Mouse (Mus musculus) forebrain, embryonic 13.5 days (tissue): Measurements from ENCODE around the gene Il2ra. TPM values are rescaled to one million over a fixed set of nuclear protein-coding genes. Genes with fewer than 3 reads are reported as not detected.

Experiments
- ATAC-seq: fragments of 200-750 bp; cut with Nextera tagmentation; 2 replicates; pipeline ENCODE4 v1.8.0; 2017
- H3K27ac ChIP-seq: fragments of 300-500 bp; sonication (generic); 2 replicates; pipeline ENCODE4 v1.5.1; 2015; ENCODE audit warnings: inconsistent platforms, mild to moderate bottlenecking, moderate library complexity
- H3K27me3 ChIP-seq: fragments of 300-500 bp; sonication (generic); 2 replicates; pipeline ENCODE4 v1.6.1; 2015; ENCODE audit warnings: mild to moderate bottlenecking, inconsistent platforms
- H3K36me3 ChIP-seq: fragments of 300-500 bp; sonication (generic); 2 replicates; pipeline ENCODE4 v1.6.1; 2015; ENCODE audit warnings: mild to moderate bottlenecking, inconsistent platforms; ENCODE audit not compliant: poor library complexity, severe bottlenecking
- H3K4me1 ChIP-seq: fragments of 300-500 bp; sonication (generic); 2 replicates; pipeline ENCODE4 v1.6.1; 2015; ENCODE audit warnings: inconsistent platforms
- H3K4me2 ChIP-seq: fragments of 300-500 bp; sonication (generic); 2 replicates; pipeline ENCODE4 v1.6.1; 2015; ENCODE audit warnings: inconsistent platforms, mild to moderate bottlenecking, moderate library complexity
- H3K4me3 ChIP-seq: fragments of 300-500 bp; sonication (generic); 2 replicates; pipeline ENCODE4 v1.5.1; 2015; ENCODE audit warnings: mild to moderate bottlenecking, inconsistent platforms
- H3K9ac ChIP-seq: fragments of 300-500 bp; sonication (generic); 2 replicates; pipeline ENCODE4 v1.6.1; 2015; ENCODE audit warnings: mild to moderate bottlenecking, inconsistent platforms
- H3K9me3 ChIP-seq: fragments of 300-500 bp; sonication (generic); replicated peaks from 2 replicates; pipeline ENCODE4 v1.6.1; 2016; ENCODE audit warnings: inconsistent platforms
- WGBS: fragments of 180-500 bp; shearing (Covaris S2); methylation state at CpG from one replicate; pipeline ENCODE4 v1.1.7; 2015; 5-methylcytosine and 5-hydroxymethylcytosine counted together
- polyA plus RNA-seq: library from polyadenylated mRNA; unstranded; fragments of >200 nt; fragmentation: Nextera tagmentation; extraction: Ambion mirVana; gene quantifications from 2 replicates; pipeline ENCODE4 v1.2.1, GENCODE M21; 2015

The Il2ra gene
- polyA plus RNA-seq, 1 experiment from 2014 or later = not detected

DNA sequence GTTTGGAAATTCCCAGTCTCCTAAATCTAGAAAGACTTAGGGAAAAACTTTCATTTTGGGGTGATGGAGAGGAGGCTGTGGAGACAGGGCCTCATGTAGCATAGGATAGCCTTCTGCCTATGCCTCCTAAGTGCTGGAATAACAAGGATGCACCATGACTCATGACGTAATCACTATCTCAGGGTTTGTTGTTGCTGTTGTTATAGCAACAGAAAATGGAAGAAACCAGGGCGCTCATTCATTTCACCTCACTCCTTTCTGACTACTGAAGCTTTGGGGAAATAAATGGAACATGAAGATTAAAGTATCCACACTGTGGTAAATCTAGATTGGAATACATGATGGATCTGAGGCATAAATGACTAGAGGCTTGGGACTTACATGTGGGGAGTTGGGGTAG lies 18.9 kb upstream of the Il2ra start:
- no peaks in the 10 kb centered on the region for H3K36me3 ChIP-seq
- no peaks in the 10 kb centered on the region for H3K9me3 ChIP-seq
- H3K27ac ChIP-seq = no peak overlapping the region
- WGBS = 93% methylated on average over 2 of the region's 2 CpGs
- no peak for ATAC-seq
- no peak overlapping the region for H3K9ac ChIP-seq
- no peak overlapping the region for H3K4me3 ChIP-seq
- H3K4me2 ChIP-seq = no peak overlapping the region
- H3K4me1 ChIP-seq = no peaks in the 10 kb centered on the region
- no peaks in the 10 kb centered on the region for H3K27me3 ChIP-seq

DNA sequence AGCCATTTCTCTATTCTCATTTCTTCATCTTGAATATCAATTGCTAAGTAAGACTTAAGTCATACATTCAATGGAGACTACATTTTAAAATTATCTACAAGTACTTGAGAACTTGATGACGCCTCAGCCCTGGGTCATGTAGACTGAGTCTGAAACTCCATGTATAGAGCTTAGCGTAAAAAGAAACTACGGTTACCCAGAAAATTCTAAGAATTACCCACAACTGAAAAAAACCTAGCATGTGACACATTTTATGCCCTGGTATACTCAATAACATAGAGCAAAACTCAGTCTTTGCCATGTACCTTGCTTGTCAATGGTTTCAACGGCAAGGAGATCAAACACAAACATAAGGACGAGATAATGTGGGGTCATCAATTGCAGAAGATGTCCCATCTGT lies 16.7 kb upstream of the Il2ra start, which contains the start of gene Gm17490:
Gene Gm17490 (minus strand): TSS at position 375 of the 400 bp plus-strand sequence.
- no peaks in the 10 kb centered on the region for H3K9me3 ChIP-seq
- H3K36me3 ChIP-seq = no peaks in the 10 kb centered on the region
- H3K27ac ChIP-seq = no peak within 1 kb of the TSS
- H3K4me1 ChIP-seq = no peaks in the 10 kb centered on the region
- H3K4me2 ChIP-seq = no peak within 1 kb of the TSS
- no peaks in the 10 kb centered on the region for H3K27me3 ChIP-seq
- WGBS = 95% methylated on average over 5 of the region's 5 CpGs
- H3K9ac ChIP-seq = no peak within 1 kb of the TSS
- H3K4me3 ChIP-seq = no peak within 1 kb of the TSS
- ATAC-seq = no peak

DNA sequence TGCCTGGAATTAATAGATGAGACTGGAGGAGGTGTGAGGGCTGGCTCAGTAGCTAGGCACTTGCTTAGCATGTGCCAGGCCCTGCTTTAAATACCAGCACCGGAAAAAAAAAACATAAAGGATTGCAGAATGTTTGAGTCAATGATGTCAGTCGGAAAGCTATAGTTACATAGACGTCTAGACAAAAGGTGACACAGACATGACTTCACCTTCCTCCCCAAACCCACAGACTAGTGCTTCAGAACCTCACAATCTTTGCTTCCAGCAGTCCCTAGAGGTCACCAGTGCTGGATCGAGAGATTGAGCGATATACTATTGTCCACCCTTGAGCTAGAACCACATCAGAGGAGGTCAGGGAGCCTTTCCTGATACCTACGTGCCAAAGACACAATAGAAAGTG lies 7.6 kb upstream of the Il2ra start:
- no peaks in the 10 kb centered on the region for H3K27me3 ChIP-seq
- H3K4me2 ChIP-seq = no peak overlapping the region
- WGBS = 87% methylated on average over 6 of the region's 6 CpGs
- no peak overlapping the region for H3K27ac ChIP-seq
- H3K4me1 ChIP-seq = no peaks in the 10 kb centered on the region
- H3K36me3 ChIP-seq = no peaks in the 10 kb centered on the region
- no peak overlapping the region for H3K4me3 ChIP-seq
- H3K9me3 ChIP-seq = no peaks in the 10 kb centered on the region
- no peak overlapping the region for H3K9ac ChIP-seq
- no peak for ATAC-seq

DNA sequence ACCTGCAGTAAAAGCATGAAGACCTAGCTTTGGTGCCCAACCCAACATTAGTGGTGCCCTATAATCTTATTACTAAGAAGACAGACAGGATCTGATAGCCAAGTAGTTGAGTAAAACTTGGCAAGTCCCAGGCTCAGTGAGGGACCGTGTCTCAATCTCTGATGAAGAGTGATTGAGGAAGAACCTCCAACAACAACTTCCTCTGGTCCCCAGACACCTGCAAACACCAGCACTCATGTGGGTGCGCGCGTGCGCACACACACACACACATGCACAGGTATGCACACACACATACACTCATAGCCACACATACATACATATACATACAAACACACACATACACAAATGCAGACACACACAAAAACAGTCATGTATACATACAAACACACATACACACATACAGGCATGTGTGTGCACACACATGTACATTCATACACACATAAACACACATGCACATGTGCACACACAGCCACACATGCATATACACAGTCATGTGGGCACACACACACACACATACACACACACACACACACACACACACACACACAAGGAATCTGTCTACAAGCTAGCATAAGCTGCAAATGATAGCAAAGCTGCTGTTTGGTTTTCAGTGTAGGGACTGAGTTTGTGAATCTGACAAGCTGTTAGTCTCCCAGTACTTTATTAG lies 7.0 kb upstream of the Il2ra start:
- no peak overlapping the region for H3K4me3 ChIP-seq
- H3K9me3 ChIP-seq = no peaks in the 10 kb centered on the region
- H3K27me3 ChIP-seq = no peaks in the 10 kb centered on the region
- no peaks in the 10 kb centered on the region for H3K36me3 ChIP-seq
- no peak overlapping the region for H3K4me2 ChIP-seq
- H3K9ac ChIP-seq = no peak overlapping the region
- ATAC-seq = no peak
- H3K4me1 ChIP-seq = no peaks in the 10 kb centered on the region
- H3K27ac ChIP-seq = no peak overlapping the region
- WGBS = 93% methylated on average over 5 of the region's 5 CpGs

DNA sequence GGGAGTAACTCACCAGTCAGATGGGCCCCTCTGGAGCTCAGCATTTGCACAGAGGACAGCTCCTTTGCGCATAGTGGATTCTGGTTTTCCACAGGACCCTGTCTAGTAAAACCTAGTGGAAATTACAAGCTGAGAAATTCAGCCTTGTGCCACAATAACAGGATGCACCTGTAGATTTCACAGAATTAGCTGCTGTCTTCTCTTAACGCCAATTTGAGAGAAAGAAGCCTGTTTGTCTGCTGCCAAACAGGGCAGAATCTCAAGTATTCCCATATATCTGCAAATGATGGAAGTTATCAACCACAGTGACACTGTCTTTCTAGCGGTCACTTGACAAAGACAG lies 6.5 kb upstream of the Il2ra start:
- Histone ChIP-seq H3K4me3 (no peak overlapping the region), H3K4me2 (no peak overlapping the region), H3K27ac (no peak overlapping the region), H3K9ac (no peak overlapping the region), H3K36me3 (no peaks in the 10 kb centered on the region), H3K9me3 (no peaks in the 10 kb centered on the region), H3K27me3 (no peaks in the 10 kb centered on the region), H3K4me1 (no peaks in the 10 kb centered on the region)
- ATAC-seq = no peak
- 85% methylated on average over 3 of the region's 3 CpGs for WGBS

DNA sequence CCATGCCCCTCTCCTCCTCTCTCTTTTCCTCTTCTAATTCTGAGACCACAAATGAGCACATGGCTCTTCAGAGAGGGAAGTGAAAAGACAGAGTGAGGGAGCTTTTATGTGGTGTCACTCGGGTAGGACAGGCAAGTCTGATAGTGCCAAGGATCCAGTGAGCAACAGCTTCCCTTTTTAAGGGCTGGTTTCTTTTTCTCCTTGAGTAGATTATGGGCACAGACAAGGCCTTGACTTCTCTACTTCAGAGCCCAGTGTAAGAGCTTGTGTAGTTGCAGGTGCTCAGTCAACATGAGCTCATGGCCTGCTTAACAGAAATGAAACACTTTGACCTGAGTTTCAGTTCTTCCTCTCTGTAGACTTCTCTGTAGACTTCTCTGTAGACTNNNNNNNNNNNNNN lies 5.5 kb upstream of the Il2ra start:
- Histone ChIP-seq H3K9ac (no peak overlapping the region), H3K27ac (no peak overlapping the region), H3K4me1 (no peaks in the 10 kb centered on the region), H3K9me3 (no peaks in the 10 kb centered on the region), H3K36me3 (no peaks in the 10 kb centered on the region), H3K27me3 (no peaks in the 10 kb centered on the region), H3K4me2 (no peak overlapping the region), H3K4me3 (no peak overlapping the region)
- WGBS = 70% methylated on average over 1 of the region's 1 CpGs
- no peak for ATAC-seq

DNA sequence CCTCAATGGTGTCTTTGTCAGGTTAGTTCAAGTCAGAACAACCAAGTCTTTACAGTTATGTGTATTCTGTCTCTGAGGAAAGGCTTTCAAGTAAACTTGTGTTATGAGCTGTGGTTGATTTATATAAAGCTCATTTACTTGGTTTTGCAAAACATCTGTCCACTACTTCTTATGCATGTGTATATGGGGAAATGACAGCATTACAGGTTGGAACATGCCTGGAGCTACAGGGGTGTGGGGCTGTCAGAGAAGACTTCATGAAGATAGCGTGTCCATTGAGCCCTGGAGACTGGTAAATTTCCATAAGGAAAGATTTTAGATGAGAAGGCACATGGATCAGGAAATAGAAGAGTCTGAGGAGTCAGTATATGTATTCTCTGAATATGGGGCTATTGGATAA lies 1.4 kb downstream of the Il2ra start:
- no peak for ATAC-seq
- 83% methylated on average over 1 of the region's 1 CpGs for WGBS

DNA sequence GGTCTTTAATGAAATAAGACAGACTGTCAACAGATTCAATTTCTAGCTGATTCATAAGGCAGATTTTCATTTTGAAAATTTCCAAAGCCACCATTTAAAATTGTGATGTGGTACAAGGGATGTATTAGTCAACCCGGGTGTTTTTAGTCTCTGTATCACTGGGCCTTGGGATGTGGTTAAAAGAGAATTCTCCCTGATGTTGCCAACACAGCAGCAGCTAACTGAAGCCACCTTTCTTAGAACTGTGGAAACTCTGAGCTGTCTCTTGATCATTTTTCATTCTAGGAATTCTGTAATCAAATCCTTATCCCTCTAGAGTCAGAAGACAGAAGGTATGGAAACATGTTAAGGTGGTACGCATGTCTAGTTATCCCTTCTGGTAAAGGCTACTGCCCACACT lies 2.7 kb downstream of the Il2ra start:
- no peaks in the 10 kb centered on the region for H3K27me3 ChIP-seq
- H3K4me2 ChIP-seq = no peak overlapping the region
- H3K27ac ChIP-seq = no peak overlapping the region
- H3K9me3 ChIP-seq = no peaks in the 10 kb centered on the region
- no peak overlapping the region for H3K4me3 ChIP-seq
- no peak for ATAC-seq
- 89% methylated on average over 2 of the region's 2 CpGs for WGBS
- H3K4me1 ChIP-seq = no peaks in the 10 kb centered on the region
- no peaks in the 10 kb centered on the region for H3K36me3 ChIP-seq
- H3K9ac ChIP-seq = no peak overlapping the region

More for the DNA sequence above, 1.4 kb downstream of the Il2ra start:
- Histone ChIP-seq H3K27ac (no peak overlapping the region), H3K27me3 (no peaks in the 10 kb centered on the region), H3K4me2 (no peak overlapping the region), H3K9ac (no peak overlapping the region), H3K36me3 (no peaks in the 10 kb centered on the region), H3K9me3 (no peaks in the 10 kb centered on the region), H3K4me3 (no peak overlapping the region), H3K4me1 (no peaks in the 10 kb centered on the region)

DNA sequence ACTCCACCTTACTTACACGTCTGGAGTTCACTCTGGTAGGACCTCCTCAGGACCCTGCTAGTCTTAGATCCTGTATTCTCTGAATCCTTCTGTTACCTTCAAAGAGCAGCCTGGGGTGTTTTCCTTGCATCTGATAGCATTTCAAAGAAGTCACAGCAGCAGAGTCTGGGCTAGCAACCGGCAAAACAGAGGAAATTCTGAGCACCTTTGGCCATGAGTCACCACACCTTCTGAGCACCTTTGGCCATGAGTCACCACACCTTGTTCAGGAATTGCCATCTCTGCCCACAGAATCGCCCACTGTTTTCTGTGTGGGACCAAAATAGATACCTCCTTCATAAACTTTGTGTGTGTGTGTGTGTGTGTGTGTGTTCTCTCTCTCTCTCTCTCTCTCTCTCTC lies 8.9 kb downstream of the Il2ra start:
- Histone ChIP-seq H3K9ac (no peak overlapping the region), H3K9me3 (no peaks in the 10 kb centered on the region), H3K4me3 (no peak overlapping the region), H3K27ac (no peak overlapping the region), H3K27me3 (no peaks in the 10 kb centered on the region), H3K4me1 (no peaks in the 10 kb centered on the region), H3K36me3 (no peaks in the 10 kb centered on the region), H3K4me2 (no peak overlapping the region)
- ATAC-seq = no peak
- 68% methylated on average over 3 of the region's 3 CpGs for WGBS

DNA sequence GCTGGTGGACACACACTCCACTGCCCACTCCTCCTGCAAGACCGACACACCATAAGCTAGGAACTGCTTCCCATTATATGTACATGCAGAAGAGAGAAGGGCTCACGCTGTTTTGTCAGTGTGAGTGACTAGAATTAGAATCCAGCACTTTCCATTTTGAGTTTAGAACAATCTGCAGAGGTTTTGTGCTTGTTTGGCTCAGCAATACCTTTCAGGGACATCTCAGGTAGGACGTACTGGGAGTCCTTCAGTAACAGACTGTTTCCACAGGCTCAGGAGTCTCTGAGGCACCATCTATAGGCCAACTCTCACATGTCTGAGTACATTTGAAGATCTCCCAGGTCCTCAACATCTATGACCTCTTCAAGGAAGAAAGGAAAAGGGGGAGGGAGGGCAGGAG lies 9.6 kb downstream of the Il2ra start:
- no peak overlapping the region for H3K9ac ChIP-seq
- ATAC-seq = no peak
- no peaks in the 10 kb centered on the region for H3K27me3 ChIP-seq
- no peaks in the 10 kb centered on the region for H3K9me3 ChIP-seq
- H3K4me1 ChIP-seq = no peaks in the 10 kb centered on the region
- 80% methylated on average over 3 of the region's 3 CpGs for WGBS
- H3K4me2 ChIP-seq = no peak overlapping the region
- H3K4me3 ChIP-seq = no peak overlapping the region
- H3K36me3 ChIP-seq = no peaks in the 10 kb centered on the region
- H3K27ac ChIP-seq = no peak overlapping the region

DNA sequence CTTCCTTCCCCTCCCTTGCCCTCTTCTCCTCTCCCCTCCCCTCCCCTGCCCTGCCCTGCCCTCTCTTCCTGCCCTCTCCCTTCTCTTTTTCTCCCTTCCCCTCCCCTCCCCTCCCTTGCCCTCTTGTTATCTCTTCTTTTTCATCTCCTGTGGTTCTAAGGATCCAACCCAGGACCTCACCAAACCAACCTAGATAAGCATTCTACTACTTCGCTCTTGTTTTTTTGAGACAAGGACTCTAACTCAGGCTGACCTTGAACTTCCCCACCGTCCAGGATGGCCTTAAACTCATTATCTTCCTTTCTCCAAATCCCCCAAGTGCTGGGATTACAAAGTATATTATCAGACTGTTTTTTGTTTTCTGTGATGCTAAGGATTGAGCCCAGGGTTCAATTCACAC lies 10.2 kb downstream of the Il2ra start:
- WGBS = 80% methylated on average over 2 of the region's 2 CpGs
- H3K4me3 ChIP-seq = no peak overlapping the region
- no peaks in the 10 kb centered on the region for H3K9me3 ChIP-seq
- no peaks in the 10 kb centered on the region for H3K4me1 ChIP-seq
- H3K27me3 ChIP-seq = no peaks in the 10 kb centered on the region
- no peaks in the 10 kb centered on the region for H3K36me3 ChIP-seq
- no peak overlapping the region for H3K27ac ChIP-seq
- ATAC-seq = no peak
- no peak overlapping the region for H3K4me2 ChIP-seq
- H3K9ac ChIP-seq = no peak overlapping the region

DNA sequence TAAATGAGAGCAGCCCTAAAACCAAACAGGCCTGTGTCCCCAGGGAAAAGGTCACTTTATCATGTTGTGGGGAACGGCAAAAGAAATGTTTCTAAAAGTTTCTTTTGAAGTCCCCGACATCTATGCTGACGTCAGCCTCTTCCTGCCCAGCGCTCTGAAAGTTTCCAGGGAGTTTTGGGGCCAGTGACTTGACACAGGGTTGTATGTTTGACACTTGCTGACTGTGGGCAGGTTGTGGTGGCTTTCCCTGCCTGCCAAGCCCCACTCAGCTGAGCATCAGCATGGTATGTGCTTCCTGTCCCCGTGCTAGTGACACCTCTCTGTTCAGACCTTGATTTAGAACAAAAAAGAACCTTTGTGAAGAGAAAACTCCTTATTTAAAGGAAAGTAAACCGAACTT lies 10.7 kb downstream of the Il2ra start:
- no peak for ATAC-seq
- Histone ChIP-seq H3K4me2 (no peak overlapping the region), H3K36me3 (no peaks in the 10 kb centered on the region), H3K4me3 (no peak overlapping the region), H3K9ac (no peak overlapping the region), H3K9me3 (no peaks in the 10 kb centered on the region), H3K4me1 (no peaks in the 10 kb centered on the region), H3K27me3 (no peaks in the 10 kb centered on the region), H3K27ac (no peak overlapping the region)
- 59% methylated on average over 6 of the region's 6 CpGs for WGBS

DNA sequence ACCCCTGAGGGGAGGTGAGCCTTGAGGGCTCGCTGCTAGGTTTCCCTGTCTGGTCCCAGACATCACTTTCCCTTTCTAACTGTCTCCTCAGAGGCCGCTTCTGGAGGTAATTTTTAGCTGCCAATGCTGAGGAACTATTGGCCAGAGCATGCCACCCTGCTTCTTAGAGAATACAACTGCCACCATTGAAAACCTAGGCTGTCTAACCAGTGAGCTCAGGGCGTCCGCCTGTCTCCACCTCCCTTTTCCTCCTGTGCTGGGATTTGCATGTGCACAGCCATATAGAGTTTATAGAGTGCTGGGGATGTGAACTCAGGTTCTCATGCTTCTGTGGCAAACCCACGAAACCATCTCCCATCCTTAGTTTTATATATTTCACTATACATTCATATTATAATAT lies 11.2 kb downstream of the Il2ra start:
- no peak overlapping the region for H3K4me2 ChIP-seq
- H3K27ac ChIP-seq = no peak overlapping the region
- H3K4me3 ChIP-seq = no peak overlapping the region
- 75% methylated on average over 5 of the region's 5 CpGs for WGBS
- no peaks in the 10 kb centered on the region for H3K4me1 ChIP-seq
- no peaks in the 10 kb centered on the region for H3K27me3 ChIP-seq
- H3K9ac ChIP-seq = no peak overlapping the region
- no peaks in the 10 kb centered on the region for H3K9me3 ChIP-seq
- no peak for ATAC-seq
- H3K36me3 ChIP-seq = no peaks in the 10 kb centered on the region
